Mouse (Mus musculus): ENCODE data around the gene Ubqln1.

- TF ChIP-seq POLR2A (IDR thresholded peaks at IDR 0.05; ENCODE audit: insufficient read depth, low read depth, low read length) (no peak), CTCF (IDR thresholded peaks at IDR 0.05; ENCODE audit: insufficient read depth, low read depth, low read length) (no peak)
These were observed 59.4 kb downstream of the Ubqln1 start for GRCm38 (mm10) chr13:58156031-58156430.

Data from olfactory bulb, adult 2 months (tissue).